Mouse (Mus musculus) embryonic facial prominence, embryonic 12.5 days (tissue): ENCODE results near the gene Rnf169. TPM values are rescaled to one million over a fixed set of nuclear protein-coding genes. Genes with fewer than 3 reads are reported as not detected.

Source experiments
- ATAC-seq: fragments of 200-750 bp; cut with Nextera tagmentation; 2 replicates; pipeline ENCODE4 v1.8.0; 2017; ENCODE audit not compliant: insufficient number of reproducible peaks, insufficient read depth, low FRiP score, low TSS enrichment
- H3K27ac ChIP-seq: fragments of 300-500 bp; sonication (generic); 2 replicates; pipeline ENCODE4 v1.5.1; 2016; ENCODE audit warnings: mild to moderate bottlenecking
- H3K27me3 ChIP-seq: fragments of 300-500 bp; sonication (generic); 2 replicates; pipeline ENCODE4 v1.6.1; 2016; ENCODE audit warnings: mild to moderate bottlenecking, moderate library complexity
- H3K36me3 ChIP-seq: fragments of 300-500 bp; sonication (generic); 2 replicates; pipeline ENCODE4 v1.6.1; 2016; ENCODE audit warnings: mild to moderate bottlenecking
- H3K4me1 ChIP-seq: fragments of 300-500 bp; sonication (generic); 2 replicates; pipeline ENCODE4 v1.6.1; 2016
- H3K4me2 ChIP-seq: fragments of 300-500 bp; sonication (generic); replicated peaks from 2 replicates; pipeline ENCODE4 v1.6.1; 2016; ENCODE audit warnings: mild to moderate bottlenecking, moderate library complexity
- H3K4me3 ChIP-seq: fragments of 300-500 bp; sonication (generic); 2 replicates; pipeline ENCODE4 v1.5.1; 2016; ENCODE audit warnings: mild to moderate bottlenecking
- H3K9ac ChIP-seq: fragments of 300-500 bp; sonication (generic); 2 replicates; pipeline ENCODE4 v1.6.1; 2016; ENCODE audit warnings: mild to moderate bottlenecking, moderate library complexity
- H3K9me3 ChIP-seq: fragments of 300-500 bp; sonication (generic); 2 replicates; pipeline ENCODE4 v1.6.1; 2016; ENCODE audit warnings: mild to moderate bottlenecking, moderate library complexity
- WGBS: fragments of 180-500 bp; shearing (Covaris S2); methylation state at CpG from one replicate; pipeline ENCODE4 v1.1.7; 2016; 5-methylcytosine and 5-hydroxymethylcytosine counted together
- polyA plus RNA-seq: library from polyadenylated mRNA; unstranded; fragments of >200 nt; fragmentation: Nextera tagmentation; extraction: Ambion mirVana; gene quantifications from 2 replicates; pipeline ENCODE4 v1.2.1, GENCODE M21; 2016

Gene Rnf169
- polyA plus RNA-seq = 7.6 and 8.1 TPM in 2 replicates

GRCm38 (mm10) chr7:99980132-99980591 is at the start of gene Rnf169:
Gene Rnf169, minus strand, starts transcription at chr7:99980448.
- Histone ChIP-seq H3K4me2 (peak within 1 kb of the TSS; percentile 61), H3K4me3 (peak within 1 kb of the TSS; percentile 95), H3K9ac (peak within 1 kb of the TSS; percentile 90), H3K27me3 (no peaks in the 10 kb centered on the region), H3K36me3 (no peaks in the 10 kb centered on the region), H3K27ac (peak within 1 kb of the TSS; percentile 93), H3K4me1 (peaks cover 16% of the 10 kb centered on the region), H3K9me3 (no peaks in the 10 kb centered on the region)
- WGBS = under 1% methylated on average over 55 of the region's 55 CpGs
- peak; percentile 88 for ATAC-seq

GRCm38 (mm10) chr7:100029307-100029706 is 49.1 kb upstream of the Rnf169 start:
- H3K36me3 ChIP-seq = no peaks in the 10 kb centered on the region
- H3K27ac ChIP-seq = no peak overlapping the region
- 30% methylated on average over 3 of the region's 3 CpGs for WGBS
- H3K4me2 ChIP-seq = no peak overlapping the region
- no peaks in the 10 kb centered on the region for H3K4me1 ChIP-seq
- no peaks in the 10 kb centered on the region for H3K9me3 ChIP-seq
- no peak overlapping the region for H3K9ac ChIP-seq
- no peak for ATAC-seq
- no peaks in the 10 kb centered on the region for H3K27me3 ChIP-seq
- no peak overlapping the region for H3K4me3 ChIP-seq

DNA sequence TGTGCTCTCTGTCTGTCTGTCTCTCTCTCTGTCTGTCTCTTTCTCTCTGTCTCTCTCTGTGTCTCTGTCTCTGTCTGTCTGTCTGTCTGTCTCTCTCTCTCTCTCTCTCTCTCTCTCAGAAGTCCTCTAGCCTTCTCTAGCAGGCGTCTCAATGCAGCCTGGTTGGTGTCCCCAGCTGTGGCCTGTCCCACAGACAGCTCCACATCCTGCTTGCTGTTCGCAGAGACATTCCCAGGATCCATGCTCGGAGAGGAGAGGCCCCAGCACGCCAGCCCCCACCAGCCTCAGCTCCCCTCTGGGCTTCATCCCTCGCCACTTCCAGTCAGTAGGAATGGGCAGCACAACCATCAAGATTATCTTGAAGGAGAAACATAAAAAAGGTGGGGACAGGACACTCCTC is 47.1 kb upstream of the Rnf169 start:
- H3K27ac ChIP-seq = no peak overlapping the region
- no peaks in the 10 kb centered on the region for H3K4me1 ChIP-seq
- H3K9ac ChIP-seq = no peak overlapping the region; the same call in 1 of the 2 replicates
- no peaks in the 10 kb centered on the region for H3K36me3 ChIP-seq
- H3K9me3 ChIP-seq = no peaks in the 10 kb centered on the region
- H3K4me3 ChIP-seq = no peak overlapping the region
- H3K4me2 ChIP-seq = no peak overlapping the region
- H3K27me3 ChIP-seq = no peaks in the 10 kb centered on the region
- ATAC-seq = no peak
- WGBS = 53% methylated on average over 5 of the region's 5 CpGs

DNA sequence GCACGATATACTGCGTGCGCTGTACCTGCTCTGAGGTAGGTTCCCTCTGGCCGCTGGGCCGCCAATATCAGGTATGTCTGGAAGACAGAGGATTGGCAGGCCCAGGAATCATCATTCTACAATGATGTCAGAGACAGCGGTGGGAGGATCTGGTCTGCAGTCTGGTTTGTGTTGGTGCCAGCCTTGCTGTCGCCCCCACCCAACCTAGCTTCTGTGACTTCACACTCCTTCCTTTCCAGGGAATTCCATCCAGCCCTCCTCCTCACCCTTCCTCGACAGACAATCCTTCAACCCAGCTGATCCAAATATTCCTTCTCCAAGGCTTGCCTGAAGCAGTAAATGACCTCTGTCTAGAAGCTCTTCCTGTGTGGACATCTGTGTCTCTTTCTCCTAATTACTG is 36.8 kb upstream of the Rnf169 start:
- no peak overlapping the region for H3K4me3 ChIP-seq
- H3K27me3 ChIP-seq = no peaks in the 10 kb centered on the region
- no peak for ATAC-seq
- H3K9me3 ChIP-seq = no peaks in the 10 kb centered on the region
- no peak overlapping the region for H3K27ac ChIP-seq
- 89% methylated on average over 8 of the region's 8 CpGs for WGBS
- no peaks in the 10 kb centered on the region for H3K4me1 ChIP-seq
- no peaks in the 10 kb centered on the region for H3K36me3 ChIP-seq
- no peak overlapping the region for H3K4me2 ChIP-seq
- no peak overlapping the region for H3K9ac ChIP-seq

DNA sequence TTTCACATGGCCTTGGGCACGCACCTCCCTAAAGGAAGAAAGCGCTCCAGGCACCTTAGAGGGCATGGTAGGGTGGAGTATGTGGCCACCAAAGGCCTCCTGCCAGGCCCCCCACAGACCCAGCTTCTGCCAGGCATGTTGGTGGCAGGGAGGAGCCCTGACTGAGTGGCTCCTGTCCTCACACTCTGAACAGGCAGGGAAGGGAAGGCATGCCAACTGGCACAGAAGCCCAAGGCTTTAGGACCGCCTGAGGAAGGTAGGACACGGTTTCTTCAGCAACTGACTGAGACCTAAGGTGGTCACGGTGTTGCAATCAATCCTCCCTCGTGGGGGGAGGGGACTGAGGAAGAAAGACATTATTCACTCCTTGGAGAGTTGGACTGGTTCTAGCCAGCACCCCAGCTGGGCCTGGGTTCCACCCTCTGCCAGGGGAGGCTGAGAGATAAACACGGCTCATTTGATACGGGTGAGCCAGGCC is 33.9 kb upstream of the Rnf169 start:
- H3K4me2 ChIP-seq = no peak overlapping the region
- no peaks in the 10 kb centered on the region for H3K4me1 ChIP-seq
- no peaks in the 10 kb centered on the region for H3K36me3 ChIP-seq
- peaks cover 8% of the 10 kb centered on the region; the same call in 1 of the 2 replicates for H3K27me3 ChIP-seq
- 52% methylated on average over 8 of the region's 8 CpGs for WGBS
- no peak for ATAC-seq
- H3K27ac ChIP-seq = no peak overlapping the region
- no peak overlapping the region for H3K9ac ChIP-seq
- no peak overlapping the region for H3K4me3 ChIP-seq
- H3K9me3 ChIP-seq = no peaks in the 10 kb centered on the region

GRCm38 (mm10) chr7:100012515-100012914 is 32.3 kb upstream of the Rnf169 start:
- WGBS = 20% methylated on average over 6 of the region's 6 CpGs

DNA sequence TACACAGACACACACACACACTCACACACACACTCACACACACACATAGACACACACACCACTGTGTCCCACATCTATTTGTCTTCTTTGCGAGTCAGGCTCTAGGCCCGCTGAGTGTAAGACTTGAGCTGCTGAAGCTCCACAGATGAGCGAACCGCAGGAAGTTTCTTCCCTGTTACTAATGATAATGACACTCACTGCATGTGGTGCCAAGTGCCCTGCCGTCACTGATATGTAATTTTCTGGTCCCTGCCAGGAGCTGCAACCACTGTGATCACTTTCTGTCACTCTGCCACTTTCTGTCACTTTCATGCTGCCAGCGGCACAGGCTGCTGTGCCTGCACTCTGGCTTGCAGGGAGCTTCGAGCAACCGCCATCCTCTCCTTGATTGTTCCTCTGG is 31.8 kb upstream of the Rnf169 start:
- Histone ChIP-seq H3K9me3 (no peaks in the 10 kb centered on the region), H3K4me1 (no peaks in the 10 kb centered on the region), H3K4me2 (no peak overlapping the region), H3K27ac (no peak overlapping the region), H3K9ac (no peak overlapping the region), H3K27me3 (peaks cover 28% of the 10 kb centered on the region), H3K4me3 (no peak overlapping the region), H3K36me3 (no peaks in the 10 kb centered on the region)
- 52% methylated on average over 8 of the region's 8 CpGs for WGBS
- no peak for ATAC-seq

More at GRCm38 (mm10) chr7:100012515-100012914, 32.3 kb upstream of the Rnf169 start:
- Histone ChIP-seq H3K27ac (no peak overlapping the region), H3K4me1 (no peaks in the 10 kb centered on the region), H3K4me2 (no peak overlapping the region), H3K9ac (no peak overlapping the region), H3K27me3 (peaks cover 24% of the 10 kb centered on the region), H3K36me3 (no peaks in the 10 kb centered on the region), H3K4me3 (no peak overlapping the region), H3K9me3 (no peaks in the 10 kb centered on the region)
- no peak for ATAC-seq

GRCm38 (mm10) chr7:100010711-100011110 is 30.5 kb upstream of the Rnf169 start:
- H3K9ac ChIP-seq = no peak overlapping the region
- no peak overlapping the region for H3K27ac ChIP-seq
- peaks cover 42% of the 10 kb centered on the region for H3K27me3 ChIP-seq
- H3K36me3 ChIP-seq = no peaks in the 10 kb centered on the region
- no peak overlapping the region for H3K4me3 ChIP-seq
- 17% methylated on average over 5 of the region's 5 CpGs for WGBS
- H3K9me3 ChIP-seq = no peaks in the 10 kb centered on the region
- peaks cover 8% of the 10 kb centered on the region for H3K4me1 ChIP-seq
- ATAC-seq = no peak
- no peak overlapping the region for H3K4me2 ChIP-seq

DNA sequence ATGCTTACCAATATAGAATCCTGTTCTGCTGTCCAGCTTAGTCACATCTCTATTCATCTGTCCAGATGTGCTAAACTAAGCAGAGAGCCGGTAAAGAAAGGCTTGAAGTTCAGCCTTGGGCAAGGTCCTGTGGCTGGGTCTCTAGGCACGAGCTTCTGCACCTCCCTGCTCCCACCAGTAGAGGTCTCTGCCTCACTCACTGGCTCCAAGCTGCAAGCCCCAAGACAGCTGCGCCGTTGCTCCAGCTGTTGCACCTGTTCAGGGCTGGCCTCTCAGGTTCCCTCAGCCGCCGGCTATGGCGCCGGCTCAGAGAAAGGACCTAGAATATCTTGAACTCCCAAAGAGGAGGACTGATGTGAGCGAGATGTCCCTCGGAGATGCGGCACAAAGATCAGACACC is 29.4 kb upstream of the Rnf169 start:
- Histone ChIP-seq H3K27ac (no peak overlapping the region), H3K9ac (no peak overlapping the region), H3K4me3 (no peak overlapping the region), H3K4me2 (no peak overlapping the region), H3K36me3 (no peaks in the 10 kb centered on the region), H3K4me1 (peaks cover 16% of the 10 kb centered on the region), H3K27me3 (peaks cover 53% of the 10 kb centered on the region), H3K9me3 (no peaks in the 10 kb centered on the region)
- no peak for ATAC-seq
- 9% methylated on average over 11 of the region's 11 CpGs for WGBS

DNA sequence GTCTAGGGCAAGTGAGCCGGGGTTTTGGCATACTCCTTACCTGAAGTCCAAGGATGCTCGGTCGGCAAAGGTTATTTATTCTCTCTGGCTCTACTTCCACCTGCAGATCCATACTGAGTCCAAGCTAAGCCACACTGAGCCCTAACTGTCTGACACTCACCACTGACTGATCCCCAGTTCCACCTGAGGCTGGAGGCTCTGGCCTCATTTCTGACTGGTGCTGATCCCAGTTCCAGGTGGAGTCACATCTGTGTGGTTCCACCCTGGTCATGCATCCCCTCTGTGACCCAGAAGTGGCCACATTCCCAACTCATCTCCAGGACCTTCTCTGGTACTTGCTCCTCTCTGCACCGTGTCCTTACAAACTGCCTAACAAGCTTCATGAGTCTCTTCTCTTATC is 28.5 kb upstream of the Rnf169 start:
- Histone ChIP-seq H3K4me2 (no peak overlapping the region), H3K4me3 (no peak overlapping the region), H3K27ac (no peak overlapping the region), H3K27me3 (peaks cover 60% of the 10 kb centered on the region), H3K36me3 (no peaks in the 10 kb centered on the region), H3K4me1 (peaks cover 16% of the 10 kb centered on the region), H3K9me3 (no peaks in the 10 kb centered on the region), H3K9ac (no peak overlapping the region)
- WGBS = 91% methylated on average over 4 of the region's 4 CpGs
- no peak for ATAC-seq

DNA sequence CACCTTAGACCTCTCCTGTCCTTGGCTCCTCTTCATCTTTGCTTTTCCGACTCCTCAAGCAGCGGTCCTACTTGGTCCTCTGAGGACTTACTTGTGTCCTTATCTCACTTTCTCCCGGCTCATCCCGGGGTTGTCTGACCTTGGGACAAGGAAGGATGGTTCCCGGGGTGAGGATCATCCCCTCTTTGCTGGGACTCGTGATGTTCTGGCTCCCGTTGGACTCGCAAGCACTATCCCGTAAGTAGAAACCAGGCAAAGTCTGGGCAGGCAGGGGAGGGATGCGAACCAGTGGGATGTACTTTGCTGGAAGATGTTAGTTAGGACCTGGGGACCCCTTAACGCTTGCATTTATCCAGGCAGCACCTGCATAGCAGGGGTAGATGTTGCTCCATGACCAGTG is 26.2 kb upstream of the Rnf169 start:
- peaks cover 16% of the 10 kb centered on the region for H3K4me1 ChIP-seq
- H3K9ac ChIP-seq = 0 out of 2 replicates have a peak overlapping the region, but pooled peaks have one; percentile 55
- 5% methylated on average over 11 of the region's 11 CpGs for WGBS
- H3K4me2 ChIP-seq = peak overlapping the region; percentile 96
- H3K4me3 ChIP-seq = peak overlapping the region; percentile 50
- no peak overlapping the region for H3K27ac ChIP-seq
- no peak for ATAC-seq
- no peaks in the 10 kb centered on the region for H3K9me3 ChIP-seq
- no peaks in the 10 kb centered on the region for H3K36me3 ChIP-seq
- peaks cover 61% of the 10 kb centered on the region for H3K27me3 ChIP-seq

GRCm38 (mm10) chr7:100005790-100006189 is 25.5 kb upstream of the Rnf169 start, which contains the start of gene Chrdl2:
Gene Chrdl2, plus strand, starts transcription at chr7:100006172.
- ATAC-seq = peak; percentile 81
- Histone ChIP-seq H3K4me1 (peaks cover 16% of the 10 kb centered on the region), H3K27me3 (peaks cover 62% of the 10 kb centered on the region), H3K9me3 (no peaks in the 10 kb centered on the region), H3K27ac (no peak within 1 kb of the TSS), H3K4me2 (peak within 1 kb of the TSS; percentile 96), H3K9ac (peak within 1 kb of the TSS; percentile 55), H3K4me3 (peak within 1 kb of the TSS; percentile 50), H3K36me3 (no peaks in the 10 kb centered on the region)
- under 1% methylated on average over 39 of the region's 44 CpGs for WGBS
